Mouse (Mus musculus): ENCODE results near the gene Ankrd65. TPM values are rescaled to one million over a fixed set of nuclear protein-coding genes. Genes with fewer than 3 reads are reported as not detected.
"Not testable (repeated sequence)": the region's sequence is repeated elsewhere in the genome, so short reads cannot be mapped to it uniquely, and the experiment has no call there.

The Ankrd65 gene
- total and polyA plus RNA-seq, 3 experiments: 0.12 TPM; not detected in 2

- TF ChIP-seq ZNF384 (IDR thresholded peaks at IDR 0.05; ENCODE audit: low read depth, low read length) (no peak), SMC3 (IDR thresholded peaks at IDR 0.05; ENCODE audit: low read depth, low read length) (no peak), JUND (IDR thresholded peaks at IDR 0.05; ENCODE audit: low read depth, low read length) (0 out of 2 replicates have a peak, but pooled peaks have one; percentile 12), E2F4 (IDR thresholded peaks at IDR 0.05; ENCODE audit: borderline replicate concordance, low read depth, low read length) (no peak), HCFC1 (IDR thresholded peaks at IDR 0.05; ENCODE audit: low read depth, low read length) (peak; percentile 46; the same call in 1 of the 2 replicates)
Measured at GRCm38 (mm10) chr4:155788300-155788699, 1.9 kb upstream of the Ankrd65 start (continued).

GRCm38 (mm10) chr4:155788833-155789232 is 1.4 kb upstream of the Ankrd65 start:
- not testable (repeated sequence) for H3K9me3 ChIP-seq (replicated peaks; ENCODE audit: insufficient read depth, low read length); H3K27me3 ChIP-seq (ENCODE audit: control insufficient read depth in 1 of 2, insufficient read depth in 2 of 2, low read length in 2 of 2); H3K9ac ChIP-seq (ENCODE audit: control insufficient read depth, low read depth, low read length, poor library complexity, severe bottlenecking); DNase-seq (ENCODE audit: low read depth, low spot score); H3K79me2 ChIP-seq (ENCODE audit: control insufficient read depth, insufficient read depth, low read length, poor library complexity); H3K4me3 ChIP-seq (ENCODE audit: control insufficient read depth in 1 of 2, insufficient read depth in 1 of 2, low read depth in 2 of 2, low read length in 2 of 2)
- peaks cover 0 to 16% of the 10 kb centered on the region in 2 experiments; a peak in 2 of 4 replicates for H3K36me3 ChIP-seq (ENCODE audit: control insufficient read depth in 1 of 2, insufficient read depth in 2 of 2, low read length in 2 of 2)
- peak overlapping the region; percentile 85 for H3K27ac ChIP-seq (ENCODE audit: control insufficient read depth, low read depth, low read length)
- peaks cover 11 to 17% of the 10 kb centered on the region in 2 experiments for H3K4me1 ChIP-seq (ENCODE audit: control insufficient read depth in 1 of 2, insufficient read depth in 2 of 2, low read length in 2 of 2)

GRCm38 (mm10) chr4:155790650-155791161 is 467 bp downstream of the Ankrd65 start:
- TF ChIP-seq MXI1 (IDR thresholded peaks at IDR 0.05; ENCODE audit: low read depth, low read length) (no peak), UBTF (IDR thresholded peaks at IDR 0.05; ENCODE audit: borderline replicate concordance, insufficient read depth, low read depth, low read length) (no peak), NRF1 (IDR thresholded peaks at IDR 0.05; ENCODE audit: insufficient read depth, low read depth, low read length, poor library complexity, severe bottlenecking) (no peak), SMC3 (IDR thresholded peaks at IDR 0.05; ENCODE audit: low read depth, low read length) (no peak), TCF12 (IDR thresholded peaks at IDR 0.05; ENCODE audit: low read depth, low read length) (no peak), E2F4 (IDR thresholded peaks at IDR 0.05; ENCODE audit: borderline replicate concordance, low read depth, low read length) (no peak), MAFK (IDR thresholded peaks at IDR 0.05; ENCODE audit: borderline replicate concordance, low read depth, low read length) (no peak), ZNF384 (IDR thresholded peaks at IDR 0.05; ENCODE audit: low read depth, low read length) (no peak), GATA1 (IDR thresholded peaks at IDR 0.05; ENCODE audit: low read depth, low read length) (no peak), TBP (IDR thresholded peaks at IDR 0.05; ENCODE audit: low read depth, low read length) (no peak), ZC3H11A (IDR thresholded peaks at IDR 0.05; ENCODE audit: low read depth, low read length) (no peak), POLR2AphosphoS2 (IDR thresholded peaks at IDR 0.05; ENCODE audit: low read length) (no peak), MAZ (IDR thresholded peaks at IDR 0.05; ENCODE audit: low read depth, low read length) (no peak), RAD21 (IDR thresholded peaks at IDR 0.05; ENCODE audit: low read depth, low read length) (no peak), POLR2A (IDR thresholded peaks at IDR 0.05; ENCODE audit: control insufficient read depth in 1 of 2, insufficient read depth in 1 of 2, low read depth in 1 of 2, low read length in 2 of 2, poor library complexity in 1 of 2) (no peak), TAL1 (IDR thresholded peaks at IDR 0.05; ENCODE audit: low read length) (no peak), ZMIZ1 (IDR thresholded peaks at IDR 0.05; ENCODE audit: low read depth, low read length) (no peak), POLR2AphosphoS5 (IDR thresholded peaks at IDR 0.05; ENCODE audit: borderline replicate concordance, low read depth, low read length) (no peak), ZKSCAN1 (IDR thresholded peaks at IDR 0.05; ENCODE audit: low read depth, low read length) (no peak)
- H3K36me3 ChIP-seq (ENCODE audit: control insufficient read depth in 1 of 2, insufficient read depth in 2 of 2, low read length in 2 of 2): peaks cover 0 to 11% of the 10 kb centered on the region in 2 experiments; a peak in 2 of 4 replicates
- H3K4me1 ChIP-seq (ENCODE audit: control insufficient read depth in 1 of 2, insufficient read depth in 2 of 2, low read length in 2 of 2): peaks cover 4 to 11% of the 10 kb centered on the region in 2 experiments; a peak in 3 of 4 replicates
- H3K79me2 ChIP-seq (ENCODE audit: control insufficient read depth, insufficient read depth, low read length, poor library complexity): no peaks in the 10 kb centered on the region
- H3K27ac ChIP-seq (ENCODE audit: control insufficient read depth, low read depth, low read length): no peak overlapping the region
- no peaks in the 10 kb centered on the region for H3K27me3 ChIP-seq (ENCODE audit: control insufficient read depth in 1 of 2, insufficient read depth in 2 of 2, low read length in 2 of 2)
- no peak for DNase-seq (ENCODE audit: low read depth, low spot score)
- no peaks in the 10 kb centered on the region for H3K9me3 ChIP-seq (replicated peaks; ENCODE audit: insufficient read depth, low read length)
- no peak overlapping the region for H3K4me3 ChIP-seq (ENCODE audit: control insufficient read depth in 1 of 2, insufficient read depth in 1 of 2, low read depth in 2 of 2, low read length in 2 of 2)
- no peak overlapping the region for H3K9ac ChIP-seq (ENCODE audit: control insufficient read depth, low read depth, low read length, poor library complexity, severe bottlenecking)

Data from MEL (cell line).